Mouse (Mus musculus) neural tube, embryonic 14.5 days (tissue): Measurements from ENCODE around the gene Dennd2a. TPM values are rescaled to one million over a fixed set of nuclear protein-coding genes. Genes with fewer than 3 reads are reported as not detected.
"Not testable (repeated sequence)": the region's sequence is repeated elsewhere in the genome, so short reads cannot be mapped to it uniquely, and the experiment has no call there.

ENCODE experiments used
- ATAC-seq: fragments of 200-750 bp; cut with Nextera tagmentation; 2 replicates; pipeline ENCODE4 v1.8.0; 2017; ENCODE audit warnings: low read depth, mild to moderate bottlenecking, moderate TSS enrichment, moderate library complexity
- H3K27ac ChIP-seq: fragments of 300-500 bp; sonication (generic); 2 replicates; pipeline ENCODE4 v1.5.1; 2014; ENCODE audit warnings: low read depth, mild to moderate bottlenecking, control low read depth, low read length, moderate library complexity, mixed read lengths
- H3K27me3 ChIP-seq: fragments of 300-500 bp; sonication (generic); 2 replicates; pipeline ENCODE4 v1.6.1; 2014; ENCODE audit warnings: low read length; ENCODE audit not compliant: control insufficient read depth, insufficient read depth
- H3K36me3 ChIP-seq: fragments of 300-500 bp; sonication (generic); 2 replicates; pipeline ENCODE4 v1.6.1; 2014; ENCODE audit warnings: low read length, mixed read lengths; ENCODE audit not compliant: control insufficient read depth, insufficient read depth
- H3K4me1 ChIP-seq: fragments of 300-500 bp; sonication (generic); 2 replicates; pipeline ENCODE4 v1.6.1; 2014; ENCODE audit warnings: low read length; ENCODE audit not compliant: control insufficient read depth, insufficient read depth
- H3K4me2 ChIP-seq: fragments of 300-500 bp; sonication (generic); 2 replicates; pipeline ENCODE4 v1.6.1; 2014; ENCODE audit warnings: mild to moderate bottlenecking, low read depth, low read length, control low read depth
- H3K4me3 ChIP-seq: fragments of 300-500 bp; sonication (generic); 2 replicates; pipeline ENCODE4 v1.5.1; 2014; ENCODE audit warnings: low read depth, low read length, control low read depth, mixed read lengths
- H3K9ac ChIP-seq: fragments of 300-500 bp; sonication (generic); replicated peaks from 2 replicates; pipeline ENCODE4 v1.6.1; 2014; ENCODE audit warnings: low read depth, mild to moderate bottlenecking, control low read depth, low read length, mixed read lengths
- H3K9me3 ChIP-seq: fragments of 300-500 bp; sonication (generic); 2 replicates; pipeline ENCODE4 v1.6.1; 2016; ENCODE audit warnings: low read length; ENCODE audit not compliant: control insufficient read depth
- WGBS: fragments of 180-500 bp; shearing (Covaris S2); extraction: QIAGEN DNeasy Blood & Tissue Kit; methylation state at CpG from one replicate; pipeline ENCODE4 v1.1.7; 2014; 5-methylcytosine and 5-hydroxymethylcytosine counted together
- polyA plus RNA-seq: library from polyadenylated mRNA; unstranded; fragments of >200 nt; fragmentation: Nextera tagmentation; extraction: Ambion mirVana; gene quantifications from 2 replicates; pipeline ENCODE4 v1.2.1, GENCODE M21; 2014

Dennd2a gene
- polyA plus RNA-seq, 1 experiment from 2014 or later, result 20.1 TPM

DNA sequence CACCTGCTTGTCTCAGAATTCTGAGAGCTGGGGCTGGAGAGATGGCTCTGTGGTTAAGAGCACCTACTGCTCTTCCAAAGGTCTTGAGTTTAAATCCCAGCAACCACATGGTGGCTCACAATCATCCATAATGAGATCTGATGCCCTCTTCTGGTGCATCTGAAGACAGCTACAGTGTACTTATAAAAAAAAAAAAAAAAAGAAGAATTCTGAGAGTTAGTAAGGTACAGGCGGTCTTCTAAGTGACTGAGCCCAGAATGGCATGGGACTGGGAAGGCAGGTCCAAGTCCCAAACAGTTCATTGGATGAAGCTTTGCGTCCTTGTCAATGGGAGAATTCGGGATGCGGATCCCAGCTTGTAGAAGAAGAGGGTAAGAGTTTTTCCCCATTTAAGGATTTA lies 104.1 kb downstream of the Dennd2a start:
- Histone ChIP-seq H3K27me3 (no peaks in the 10 kb centered on the region), H3K27ac (no peak overlapping the region), H3K9me3 (no peaks in the 10 kb centered on the region), H3K9ac (no peak overlapping the region), H3K4me2 (no peak overlapping the region), H3K36me3 (no peaks in the 10 kb centered on the region), H3K4me3 (no peak overlapping the region), H3K4me1 (no peaks in the 10 kb centered on the region)
- no peak for ATAC-seq
- 98% methylated on average over 4 of the region's 4 CpGs for WGBS

DNA sequence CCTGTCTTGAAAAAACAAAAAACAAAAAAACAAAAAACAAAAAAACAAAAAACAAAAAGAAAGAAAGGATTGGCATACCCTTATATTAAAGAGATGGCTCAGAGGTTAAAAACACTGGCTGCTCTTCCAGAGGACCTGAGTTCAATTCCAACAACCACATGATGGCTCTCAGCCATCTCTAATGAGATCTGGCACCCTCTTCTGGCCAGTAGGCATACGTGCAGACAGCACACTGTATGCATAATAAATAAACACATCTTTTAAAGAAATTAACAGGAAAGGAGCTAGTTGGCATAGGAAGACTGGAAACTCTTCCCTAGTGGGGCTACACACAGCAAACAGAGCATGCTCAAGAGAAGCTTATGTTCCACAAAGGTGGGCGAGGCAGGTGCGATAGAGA lies 106.6 kb downstream of the Dennd2a start:
- no peaks in the 10 kb centered on the region for H3K9me3 ChIP-seq
- H3K4me2 ChIP-seq, result no peak overlapping the region
- H3K4me3 ChIP-seq, result no peak overlapping the region
- H3K27me3 ChIP-seq, result no peaks in the 10 kb centered on the region
- H3K36me3 ChIP-seq, result no peaks in the 10 kb centered on the region
- no peak overlapping the region for H3K9ac ChIP-seq
- 85% methylated on average over 3 of the region's 3 CpGs for WGBS
- no peak overlapping the region for H3K27ac ChIP-seq
- ATAC-seq, result no peak
- H3K4me1 ChIP-seq, result no peaks in the 10 kb centered on the region

DNA sequence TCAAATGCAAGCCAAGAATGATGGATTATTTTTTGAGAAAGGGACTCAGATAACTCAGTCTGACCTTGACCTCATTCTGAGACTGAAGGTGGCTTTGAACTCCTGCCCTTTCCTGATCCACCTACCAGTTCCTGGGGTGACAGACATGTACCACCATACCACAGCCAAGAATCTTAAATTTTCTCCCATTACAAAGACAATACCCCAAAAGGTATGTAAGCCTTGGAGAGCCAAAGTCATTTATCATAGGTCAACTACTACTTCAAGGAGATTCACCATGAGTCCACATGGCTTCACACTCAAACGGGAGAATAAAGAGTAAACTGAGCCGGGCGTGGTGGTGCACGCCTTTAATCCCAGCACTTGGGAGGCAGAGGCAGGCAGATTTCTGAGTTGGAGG lies 107.1 kb downstream of the Dennd2a start:
- Histone ChIP-seq H3K9me3 (no peaks in the 10 kb centered on the region), H3K27me3 (no peaks in the 10 kb centered on the region), H3K27ac (no peak overlapping the region), H3K4me3 (no peak overlapping the region), H3K4me2 (no peak overlapping the region), H3K36me3 (no peaks in the 10 kb centered on the region), H3K4me1 (no peaks in the 10 kb centered on the region), H3K9ac (no peak overlapping the region)
- 94% methylated on average over 4 of the region's 4 CpGs for WGBS
- ATAC-seq, result no peak

DNA sequence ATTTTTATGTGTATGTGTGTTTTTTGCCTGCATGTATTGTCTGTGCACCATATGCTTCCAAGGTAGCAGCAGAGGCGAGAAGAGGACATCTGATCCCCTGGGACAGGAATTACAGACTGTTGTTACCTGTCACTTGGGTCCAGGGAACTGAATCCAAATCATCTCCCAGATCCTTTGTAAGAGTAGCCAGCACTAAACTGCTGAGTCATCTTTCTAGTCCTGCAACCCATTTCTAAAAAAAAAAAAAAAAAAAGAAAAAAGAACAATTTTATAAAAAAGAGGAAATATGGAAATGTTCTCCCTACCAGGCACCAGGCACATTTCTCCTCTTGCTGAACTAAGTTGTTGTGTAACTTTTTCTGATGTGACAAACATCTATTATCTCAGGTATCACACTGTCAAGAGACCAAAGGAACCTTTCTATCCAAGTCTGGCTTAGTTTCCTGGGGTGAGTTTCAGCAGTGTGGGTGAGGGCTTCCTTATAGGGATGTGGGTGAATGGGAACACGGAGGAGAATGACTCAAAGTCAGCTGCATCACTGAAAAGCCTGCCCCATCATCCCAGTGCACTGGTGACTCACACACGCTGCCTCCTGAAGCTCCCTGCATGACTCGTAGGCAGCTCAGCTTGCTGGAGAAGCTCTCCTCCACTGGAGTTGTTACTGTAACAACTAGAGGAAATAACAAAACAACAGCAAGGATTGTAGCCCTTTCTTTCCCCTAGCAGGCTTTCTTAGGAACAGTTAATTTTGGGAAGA lies 110.1 kb downstream of the Dennd2a start:
- Histone ChIP-seq H3K4me1 (no peaks in the 10 kb centered on the region), H3K9ac (no peak overlapping the region), H3K4me3 (no peak overlapping the region), H3K9me3 (no peaks in the 10 kb centered on the region), H3K36me3 (no peaks in the 10 kb centered on the region), H3K4me2 (no peak overlapping the region), H3K27ac (no peak overlapping the region), H3K27me3 (no peaks in the 10 kb centered on the region)
- no peak for ATAC-seq
- WGBS, result 55% methylated on average over 4 of the region's 4 CpGs

DNA sequence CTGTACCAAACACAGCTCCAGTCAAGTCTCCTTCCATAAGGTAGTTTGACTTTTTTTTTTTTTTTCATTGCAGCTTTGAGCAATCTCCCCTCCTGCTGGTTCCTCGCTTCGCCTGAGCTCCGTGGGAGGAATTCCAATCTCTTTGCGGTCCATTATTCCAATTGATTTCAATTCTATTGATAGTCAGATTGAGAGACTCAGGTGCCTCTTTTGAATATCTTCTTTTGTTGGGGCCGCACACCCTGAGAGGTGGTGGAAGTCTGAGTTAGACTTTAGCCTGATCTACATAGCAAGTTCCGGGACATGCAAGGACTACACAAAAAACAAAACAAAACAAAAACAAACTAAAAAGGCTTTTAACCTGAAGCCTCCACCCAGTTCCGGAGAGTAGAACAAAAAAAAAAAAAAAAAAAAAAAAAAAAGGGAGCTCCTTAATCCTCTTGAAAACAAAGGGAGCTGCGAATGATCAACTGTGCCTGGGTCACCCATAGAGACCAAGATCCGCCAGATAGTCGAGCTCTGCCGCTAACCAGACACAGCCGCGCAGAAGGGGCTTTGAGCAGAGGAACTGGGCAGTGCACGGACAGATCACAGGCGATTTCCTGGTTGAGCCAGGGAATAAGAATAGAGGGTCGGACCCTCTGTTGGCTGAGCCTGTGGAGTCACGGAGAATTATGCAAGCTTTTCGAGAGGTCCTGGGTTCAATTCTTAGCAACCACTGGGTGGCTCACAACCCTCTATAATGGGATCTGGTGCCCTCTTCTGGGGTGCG lies 111.7 kb downstream of the Dennd2a start:
- no peaks in the 10 kb centered on the region for H3K4me1 ChIP-seq
- no peak overlapping the region for H3K9ac ChIP-seq
- no peak overlapping the region for H3K27ac ChIP-seq
- H3K4me2 ChIP-seq, result no peak overlapping the region
- H3K27me3 ChIP-seq, result no peaks in the 10 kb centered on the region
- no peaks in the 10 kb centered on the region for H3K9me3 ChIP-seq
- no peak overlapping the region for H3K4me3 ChIP-seq
- no peak for ATAC-seq
- WGBS, result 15% methylated on average over 19 of the region's 19 CpGs
- no peaks in the 10 kb centered on the region for H3K36me3 ChIP-seq

DNA sequence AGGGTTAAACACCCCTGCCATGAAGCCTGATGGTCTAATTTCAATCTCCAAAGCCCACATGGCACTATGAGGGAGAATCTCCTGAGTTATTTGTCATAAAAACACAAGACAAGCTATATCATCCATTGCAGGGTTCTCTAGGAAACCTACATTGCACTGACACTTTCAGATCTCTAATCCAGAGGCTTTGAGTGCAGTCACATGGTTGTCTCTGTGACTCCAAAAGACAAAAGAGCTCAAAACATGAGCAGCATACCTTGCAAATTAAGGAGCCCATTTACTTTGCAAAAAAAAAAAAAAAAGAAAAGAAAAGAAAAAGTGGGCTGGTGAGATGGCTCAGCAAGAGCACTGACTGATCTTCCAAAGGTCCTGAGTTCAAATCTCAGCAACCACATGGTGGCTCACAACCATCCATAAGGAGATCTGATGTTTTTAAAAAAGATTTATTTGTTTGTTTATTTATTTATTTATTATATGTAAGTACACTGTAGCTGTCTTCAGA lies 114.8 kb downstream of the Dennd2a start:
- Histone ChIP-seq H3K27me3 (no peaks in the 10 kb centered on the region), H3K4me2 (no peak overlapping the region), H3K9ac (no peak overlapping the region), H3K4me1 (no peaks in the 10 kb centered on the region), H3K27ac (no peak overlapping the region), H3K36me3 (no peaks in the 10 kb centered on the region), H3K9me3 (no peaks in the 10 kb centered on the region), H3K4me3 (no peak overlapping the region)
- no peak for ATAC-seq

DNA sequence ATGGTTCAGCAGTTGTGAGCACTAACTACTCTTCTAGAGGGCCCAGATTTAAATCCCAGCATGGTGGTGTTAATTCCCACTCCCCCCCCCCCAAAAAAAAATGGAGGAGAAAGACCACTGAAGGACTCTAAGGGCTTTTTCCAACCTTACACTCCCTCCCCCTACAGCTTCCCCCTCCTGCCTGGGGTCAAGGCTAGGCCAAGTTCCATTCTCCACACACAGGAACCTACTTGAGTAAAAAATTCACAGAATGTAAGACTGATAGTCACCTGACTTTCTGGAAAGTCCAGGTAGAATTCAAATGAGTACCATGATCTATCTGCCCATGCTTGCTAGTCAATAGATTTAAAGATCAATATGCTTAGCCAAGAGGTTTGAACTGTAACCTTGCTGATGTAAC lies 117.5 kb downstream of the Dennd2a start:
- H3K27me3 ChIP-seq, result no peaks in the 10 kb centered on the region
- H3K27ac ChIP-seq, result no peak overlapping the region
- no peak for ATAC-seq
- H3K4me3 ChIP-seq, result no peak overlapping the region
- H3K36me3 ChIP-seq, result no peaks in the 10 kb centered on the region
- no peak overlapping the region for H3K4me2 ChIP-seq
- no peak overlapping the region for H3K9ac ChIP-seq
- H3K9me3 ChIP-seq, result no peaks in the 10 kb centered on the region
- no peaks in the 10 kb centered on the region for H3K4me1 ChIP-seq

DNA sequence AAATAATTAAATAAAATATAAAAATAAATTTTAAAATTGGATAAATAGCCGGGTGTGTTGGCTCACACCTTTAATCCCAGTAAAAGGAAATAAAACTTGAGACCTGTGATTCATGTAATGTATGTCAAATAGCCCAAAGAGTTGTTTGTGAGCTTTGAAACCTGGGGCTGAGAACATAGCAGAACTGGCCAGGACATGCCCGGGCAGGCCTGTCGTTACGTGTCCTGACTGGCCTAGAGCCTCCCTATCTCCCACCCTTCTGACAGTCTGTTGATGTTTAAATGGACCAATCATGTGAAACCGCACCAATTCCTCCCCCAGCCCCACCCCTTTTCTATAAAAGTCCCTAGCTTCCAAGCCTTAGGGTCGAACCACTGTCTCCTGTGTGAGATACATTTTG lies 120.1 kb downstream of the Dennd2a start:
- WGBS, result 93% methylated on average over 6 of the region's 6 CpGs
- not testable (repeated sequence) for ATAC-seq, H3K9ac ChIP-seq

DNA sequence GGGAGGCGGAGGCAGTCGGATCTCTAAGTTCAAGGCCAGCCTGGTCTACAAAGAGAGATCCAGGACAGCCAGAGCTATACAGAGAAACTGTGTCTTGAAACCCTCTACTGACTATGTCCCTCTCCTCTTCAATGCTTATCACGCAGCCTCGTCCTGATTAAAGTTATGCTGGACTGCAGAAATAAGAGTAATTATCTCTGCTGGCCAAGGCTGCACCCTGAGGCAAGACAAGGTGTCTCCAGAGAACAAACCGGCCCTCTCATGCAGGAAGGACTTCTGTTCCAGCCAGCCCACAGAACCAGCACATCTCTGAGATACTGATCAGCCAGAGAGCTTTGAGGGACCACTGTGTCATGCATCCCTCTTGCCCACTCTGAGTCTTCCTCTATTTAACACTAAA lies 121.8 kb downstream of the Dennd2a start:
- no peak overlapping the region for H3K27ac ChIP-seq
- no peaks in the 10 kb centered on the region for H3K36me3 ChIP-seq
- no peak for ATAC-seq
- H3K9me3 ChIP-seq, result no peaks in the 10 kb centered on the region
- H3K27me3 ChIP-seq, result no peaks in the 10 kb centered on the region
- H3K4me3 ChIP-seq, result no peak overlapping the region
- WGBS, result 76% methylated on average over 5 of the region's 5 CpGs
- H3K9ac ChIP-seq, result no peak overlapping the region
- no peak overlapping the region for H3K4me2 ChIP-seq
- H3K4me1 ChIP-seq, result no peaks in the 10 kb centered on the region

More for the DNA sequence above, 120.1 kb downstream of the Dennd2a start:
- not testable (repeated sequence) for H3K36me3 ChIP-seq, H3K4me3 ChIP-seq, H3K27me3 ChIP-seq, H3K27ac ChIP-seq, H3K9me3 ChIP-seq, H3K4me2 ChIP-seq, H3K4me1 ChIP-seq
